Comparison of ENCODE assay signal across 8 mouse cellular contexts in genomic region chr2:167063906-167064496, GRCm38 (mm10). TPM values are rescaled to one million over a fixed set of nuclear protein-coding genes. Genes with fewer than 3 reads are reported as not detected.
A peak's percentile ranks its signal among the peaks of the same experiment; 100 is the strongest.
DNase-seq lines count a peak whose midpoint lies in the region; ATAC-seq and TF ChIP-seq lines count a peak whose summit lies in the region.

No protein-coding gene starts in this region.

- ATAC-seq in limb, embryonic 13.5 days (ENCODE audit: low FRiP score, low read depth): no peak
- ATAC-seq in stomach, postnatal 0 days (ENCODE audit: low FRiP score, low TSS enrichment): no peak

- H3K4me1 ChIP-seq in cerebellum, adult 2 months (ENCODE audit: control insufficient read depth, insufficient read depth, low read length): peaks cover 20% of the 10 kb centered on the region; the same call in 1 of the 2 replicates
- H3K4me1 ChIP-seq in thymus, adult 2 months (replicated peaks; ENCODE audit: control insufficient read depth, insufficient read depth, low read length): peaks cover 21% of the 10 kb centered on the region
- H3K4me1 ChIP-seq in limb, embryonic 13.5 days: peaks cover 32% of the 10 kb centered on the region
- H3K4me1 ChIP-seq in stomach, postnatal 0 days (replicated peaks; ENCODE audit: control insufficient read depth, insufficient read depth): peaks cover 6% of the 10 kb centered on the region; the same call in 1 of the 2 replicates

- no peak for TF ChIP-seq CTCF in cerebellum, adult 2 months (IDR thresholded peaks at IDR 0.05; ENCODE audit: borderline replicate concordance, insufficient read depth, low read depth, low read length)
- TF ChIP-seq CTCF in thymus, adult 2 months (IDR thresholded peaks at IDR 0.05; ENCODE audit: borderline replicate concordance, control insufficient read depth, extremely low read depth, insufficient read depth, low read length, poor library complexity): no peak
- peak; percentile 36 for TF ChIP-seq CTCF in stomach, postnatal 0 days (IDR thresholded peaks at IDR 0.05; ENCODE audit: low read depth)

- DNase-seq in cerebellum, adult 2 months: no peak
- DNase-seq in cerebellum, postnatal 10 days: no peak
- DNase-seq in thymus, adult 2 months: peak; percentile 21
- DNase-seq in thymus, postnatal 4 days: no peak
- no peak for DNase-seq in stomach, postnatal 0 days (ENCODE audit: low spot score)
- no peak for DNase-seq in cerebellum, adult 11-12 months
- DNase-seq in spleen, postnatal 14 days (ENCODE audit: low spot score in 2 of 2): no peak

- no peak overlapping the region for H3K27ac ChIP-seq in cerebellum, adult 2 months (ENCODE audit: insufficient read depth, low read length)
- H3K27ac ChIP-seq in thymus, adult 2 months (ENCODE audit: control insufficient read depth, insufficient read depth, low read length): no peak overlapping the region
- H3K27ac ChIP-seq in limb, embryonic 13.5 days: peak overlapping the region; percentile 89
- H3K27ac ChIP-seq in stomach, postnatal 0 days (replicated peaks): peak overlapping the region; percentile 96; the same call in 1 of the 2 replicates

- no peaks in the 10 kb centered on the region for H3K27me3 ChIP-seq in cerebellum, adult 2 months (ENCODE audit: control insufficient read depth, insufficient read depth, low read length)
- H3K27me3 ChIP-seq in thymus, adult 2 months (ENCODE audit: control insufficient read depth, insufficient read depth, low read length): no peaks in the 10 kb centered on the region
- no peaks in the 10 kb centered on the region for H3K27me3 ChIP-seq in limb, embryonic 13.5 days
- H3K27me3 ChIP-seq in stomach, postnatal 0 days (ENCODE audit: control insufficient read depth, insufficient read depth, low read length): no peaks in the 10 kb centered on the region

- peak overlapping the region; percentile 98 for H3K9ac ChIP-seq in limb, embryonic 13.5 days
- peak overlapping the region; percentile 92; the same call in 1 of the 2 replicates for H3K9ac ChIP-seq in stomach, postnatal 0 days (ENCODE audit: low read length)

- 26% methylated on average over 7 of the region's 7 CpGs for WGBS in cerebellum, adult 2 months
- 8% methylated on average over 7 of the region's 7 CpGs for WGBS in thymus, adult 2 months
- under 1% methylated on average over 7 of the region's 7 CpGs for WGBS in limb, embryonic 13.5 days
- 1% methylated on average over 7 of the region's 7 CpGs for WGBS in stomach, postnatal 0 days

- peak overlapping the region; percentile 84 for H3K4me2 ChIP-seq in limb, embryonic 13.5 days (replicated peaks)
- peak overlapping the region; percentile 80 for H3K4me2 ChIP-seq in stomach, postnatal 0 days (replicated peaks; ENCODE audit: low read depth)

- H3K9me3 ChIP-seq in limb, embryonic 13.5 days: no peaks in the 10 kb centered on the region
- H3K9me3 ChIP-seq in stomach, postnatal 0 days (ENCODE audit: control insufficient read depth, low read length): no peaks in the 10 kb centered on the region

- H3K4me3 ChIP-seq in cerebellum, adult 2 months (replicated peaks; ENCODE audit: insufficient read depth, low read depth, low read length): peak overlapping the region; percentile 73
- H3K4me3 ChIP-seq in thymus, adult 2 months (ENCODE audit: control insufficient read depth, insufficient read depth, low read length): no peak overlapping the region
- peak overlapping the region; percentile 83 for H3K4me3 ChIP-seq in limb, embryonic 13.5 days
- peak overlapping the region; percentile 80 for H3K4me3 ChIP-seq in stomach, postnatal 0 days (ENCODE audit: low read depth, low read length)

- peaks cover 18% of the 10 kb centered on the region for H3K36me3 ChIP-seq in thymus, adult 2 months (ENCODE audit: control insufficient read depth, insufficient read depth, low read length)
- peaks cover 32% of the 10 kb centered on the region for H3K36me3 ChIP-seq in limb, embryonic 13.5 days
- no peaks in the 10 kb centered on the region; the same call in none of the 2 replicates for H3K36me3 ChIP-seq in stomach, postnatal 0 days (ENCODE audit: control insufficient read depth, insufficient read depth, low read length)

- no peak for TF ChIP-seq POLR2A in cerebellum, adult 2 months (IDR thresholded peaks at IDR 0.05; ENCODE audit: borderline replicate concordance, insufficient read depth, low read length)
- TF ChIP-seq POLR2A in thymus, adult 2 months (IDR thresholded peaks at IDR 0.05; ENCODE audit: control insufficient read depth, extremely low read depth, insufficient read depth, low read length, poor library complexity): no peak

- TF ChIP-seq EP300 in stomach, postnatal 0 days (optimal IDR thresholded peaks at IDR 0.05): no peak

RNA-seq across cellular contexts. Expression of gene Znfx1, which starts 1.2 kb away (rescaled TPM):
- 25.4 and 25.9 TPM in 2 replicates for polyA plus RNA-seq in cerebellum, adult 2 months (2012; rRNA removed)
- polyA plus RNA-seq in thymus, adult 2 months (2012; rRNA removed): 46.0 and 46.9 TPM in 2 replicates
- 6.0 and 7.9 TPM in 2 replicates for polyA plus RNA-seq in limb, embryonic 13.5 days (2015; fragmentation: Nextera tagmentation; extraction: Ambion mirVana)
- 4.2 and 4.3 TPM in 2 replicates for polyA plus RNA-seq in stomach, postnatal 0 days (2015; fragmentation: Nextera tagmentation; extraction: Ambion mirVana)

RNA-seq across cellular contexts. Expression of gene Ddx27, which starts 49.0 kb away (rescaled TPM):
- polyA plus RNA-seq in cerebellum, adult 2 months (2012; rRNA removed): 33.5 TPM in 2 replicates
- 46.0 and 50.6 TPM in 2 replicates for polyA plus RNA-seq in thymus, adult 2 months (2012; rRNA removed)
- 54.3 and 54.6 TPM in 2 replicates for polyA plus RNA-seq in limb, embryonic 13.5 days (2015; fragmentation: Nextera tagmentation; extraction: Ambion mirVana)
- polyA plus RNA-seq in stomach, postnatal 0 days (2015; fragmentation: Nextera tagmentation; extraction: Ambion mirVana): 21.8 and 22.0 TPM in 2 replicates

Comparison
In these comparisons a context has a peak if more than half of its experiments do, and no peak if none do; other contexts are left out.
1. H3K27ac ChIP-seq: peak in limb, embryonic 13.5 days (single experiment) and stomach, postnatal 0 days (single experiment); none in cerebellum, adult 2 months (single experiment) and thymus, adult 2 months (single experiment).